ENCODE assay signal across 11 mouse cellular contexts in genomic region chr11:69491711-69492110, GRCm38 (mm10). TPM values are rescaled to one million over a fixed set of nuclear protein-coding genes. Genes with fewer than 3 reads are reported as not detected.
"Had no signal": no experiment of that assay in that cellular context is flagged by ENCODE, and none has a peak within 500 bp of the region (broad histone marks: within the 10 kb centered on the region; RNA-seq: fewer than 3 reads in every experiment).

No protein-coding gene starts in this region.

- H3K27me3 ChIP-seq: liver, embryonic 15.5 days; midbrain, embryonic 13.5 days; neural tube, embryonic 15.5 days; stomach, embryonic 15.5 days had no signal

- H3K4me3 ChIP-seq: left cerebral cortex, adult 2 months; limb, embryonic 10.5 days; liver, embryonic 15.5 days; midbrain, embryonic 13.5 days; neural tube, embryonic 15.5 days; stomach, embryonic 15.5 days had no signal

- H3K4me1 ChIP-seq: liver, embryonic 15.5 days; midbrain, embryonic 13.5 days; neural tube, embryonic 15.5 days; stomach, embryonic 15.5 days had no signal

- H3K36me3 ChIP-seq: limb, embryonic 10.5 days; liver, embryonic 15.5 days; midbrain, embryonic 13.5 days; neural tube, embryonic 15.5 days; stomach, embryonic 15.5 days had no signal

- DNase-seq: kidney, postnatal 10 days; lung, adult 2 months; lung, postnatal 36 days; thymus, postnatal 4 days had no signal

- H3K27ac ChIP-seq: left cerebral cortex, adult 2 months; limb, embryonic 10.5 days; liver, embryonic 15.5 days; midbrain, embryonic 13.5 days; neural tube, embryonic 15.5 days; stomach, embryonic 15.5 days had no signal

RNA-seq across cellular contexts. Expression of gene Dnah2, which starts 57.2 kb away (rescaled TPM):
- total RNA-seq: megakaryocyte progenitor cell, adult 5-6 weeks had no signal
